Mouse (Mus musculus) limb, embryonic 14.5 days (tissue): ENCODE results near the gene Per3. TPM values are rescaled to one million over a fixed set of nuclear protein-coding genes. Genes with fewer than 3 reads are reported as not detected.

Source experiments
- ATAC-seq: fragments of 200-750 bp; cut with Nextera tagmentation; 2 replicates; pipeline ENCODE4 v1.8.0; 2017; ENCODE audit warnings: low read depth, moderate number of reproducible peaks, moderate TSS enrichment; ENCODE audit not compliant: low FRiP score
- DNase-seq: peaks from one replicate; pipeline ENCODE4 v3.0.0-alpha.2; 2015; ENCODE audit warnings: low spot score
- H3K27ac ChIP-seq: fragments of 300-500 bp; sonication (generic); replicated peaks from 2 replicates; pipeline ENCODE4 v1.5.1; 2014; ENCODE audit warnings: low read depth, mild to moderate bottlenecking, low read length, moderate library complexity, mixed read lengths
- H3K27me3 ChIP-seq: fragments of 300-500 bp; sonication (generic); 2 replicates; pipeline ENCODE4 v1.6.1; 2014; ENCODE audit warnings: low read length, mixed read lengths; ENCODE audit not compliant: control insufficient read depth, insufficient read depth
- H3K36me3 ChIP-seq: fragments of 300-500 bp; sonication (generic); 2 replicates; pipeline ENCODE4 v1.6.1; 2014; ENCODE audit warnings: mild to moderate bottlenecking, low read length, moderate library complexity, mixed read lengths; ENCODE audit not compliant: control insufficient read depth, insufficient read depth
- H3K4me1 ChIP-seq: fragments of 300-500 bp; sonication (generic); 2 replicates; pipeline ENCODE4 v1.6.1; 2014; ENCODE audit warnings: antibody characterized with exemption, low read length, mixed read lengths; ENCODE audit not compliant: control insufficient read depth, insufficient read depth
- H3K4me2 ChIP-seq: fragments of 300-500 bp; sonication (generic); replicated peaks from 2 replicates; pipeline ENCODE4 v1.6.1; 2014; ENCODE audit warnings: low read depth, mild to moderate bottlenecking, low read length, moderate library complexity; ENCODE audit not compliant: severe bottlenecking
- H3K4me3 ChIP-seq: fragments of 300-500 bp; sonication (generic); replicated peaks from 2 replicates; pipeline ENCODE4 v1.5.1; 2014; ENCODE audit warnings: low read length
- H3K9ac ChIP-seq: fragments of 300-500 bp; sonication (generic); 2 replicates; pipeline ENCODE4 v1.6.1; 2014; ENCODE audit warnings: mild to moderate bottlenecking, low read depth, low read length, moderate library complexity; ENCODE audit not compliant: severe bottlenecking
- H3K9me3 ChIP-seq: fragments of 300-500 bp; sonication (generic); 2 replicates; pipeline ENCODE4 v1.6.1; 2016; ENCODE audit warnings: low read length; ENCODE audit not compliant: control insufficient read depth
- POLR2A ChIP-seq: fragments of 200-500 bp; IDR thresholded peaks from 2 replicates; pipeline ENCODE4 v1.8.0; 2012; ENCODE audit warnings: inconsistent platforms, mild to moderate bottlenecking, moderate library complexity, borderline replicate concordance; ENCODE audit not compliant: insufficient read depth, insufficient read length; ENCODE audit errors: extremely low read depth
- WGBS: fragments of 180-500 bp; shearing (Covaris S2); extraction: QIAGEN DNeasy Blood & Tissue Kit; methylation state at CpG from one replicate; pipeline ENCODE4 v1.1.7; 2014; 5-methylcytosine and 5-hydroxymethylcytosine counted together
- polyA plus RNA-seq, 2 experiments: library from polyadenylated mRNA; depleted of rRNA in 1 of 2; stranded (reverse) in 1 of 2; unstranded in 1 of 2; fragments of >200 nt; fragmentation: Nextera tagmentation in 1 of 2; extraction: Ambion mirVana in 1 of 2; gene quantifications; 2 replicates each; pipeline versions ENCODE4 v1.2.1 to v1.2.3; 2012 to 2014

The Per3 gene
- polyA plus RNA-seq, 2 experiments: 6.1 to 7.8 TPM

- DNase-seq: no peak
- H3K36me3 ChIP-seq: peaks cover 18% of the 10 kb centered on the region
- WGBS: 94% methylated on average over 13 of the region's 13 CpGs
- no peak overlapping the region for H3K4me3 ChIP-seq
- TF ChIP-seq POLR2A: no peak
- no peak overlapping the region for H3K9ac ChIP-seq
- ATAC-seq: no peak
- no peak overlapping the region for H3K4me2 ChIP-seq
- H3K4me1 ChIP-seq: no peaks in the 10 kb centered on the region
- H3K27me3 ChIP-seq: no peaks in the 10 kb centered on the region
- H3K9me3 ChIP-seq: no peaks in the 10 kb centered on the region
- no peak overlapping the region for H3K27ac ChIP-seq
These were observed 37.5 kb upstream of the Per3 start for GRCm38 (mm10) chr4:151081977-151082376.

- no peak for DNase-seq
- Histone ChIP-seq H3K27ac (no peak overlapping the region), H3K9ac (no peak overlapping the region), H3K27me3 (no peaks in the 10 kb centered on the region), H3K4me3 (no peak overlapping the region), H3K4me2 (no peak overlapping the region), H3K9me3 (no peaks in the 10 kb centered on the region), H3K4me1 (no peaks in the 10 kb centered on the region), H3K36me3 (peaks cover 21% of the 10 kb centered on the region)
- no peak for ATAC-seq
- TF ChIP-seq POLR2A: no peak
- 58% methylated on average over 2 of the region's 2 CpGs for WGBS
These were observed 36.9 kb upstream of the Per3 start for GRCm38 (mm10) chr4:151081355-151081754.

GRCm38 (mm10) chr4:151074817-151075216 lies 30.4 kb upstream of the Per3 start:
- WGBS: 95% methylated on average over 15 of the region's 15 CpGs
- no peak for TF ChIP-seq POLR2A

DNA sequence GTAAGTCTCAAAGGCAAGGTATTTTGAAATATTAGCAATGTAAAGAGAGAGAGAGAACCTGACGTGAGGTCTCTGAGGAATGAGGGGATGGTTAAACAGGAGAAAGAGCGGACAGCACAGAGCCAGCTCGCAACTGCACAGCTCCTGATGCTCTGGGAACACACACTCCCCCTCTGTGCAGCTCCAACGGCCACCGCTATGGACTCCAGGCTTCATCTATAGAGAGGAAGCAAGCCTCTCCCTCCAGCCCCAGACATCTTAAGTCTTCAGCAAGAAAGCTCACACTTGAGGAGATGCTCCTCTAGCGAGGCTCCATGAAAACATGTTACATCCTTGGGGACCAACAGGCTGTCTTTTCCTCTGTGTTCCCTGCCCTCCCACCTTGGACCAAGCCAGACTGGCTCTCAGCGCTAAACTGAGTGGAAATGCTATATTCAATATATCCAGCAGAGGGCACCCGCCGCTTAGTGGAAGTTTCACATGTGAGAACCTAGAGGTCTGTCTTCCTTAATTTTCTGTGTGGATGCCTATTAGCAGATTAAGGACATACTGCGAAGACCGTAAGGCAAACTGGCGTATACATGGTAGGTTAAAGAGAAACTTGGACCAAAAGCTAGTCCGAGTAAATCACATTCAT lies 28.8 kb upstream of the Per3 start:
- H3K27me3 ChIP-seq: no peaks in the 10 kb centered on the region
- DNase-seq (peak; percentile 87), ATAC-seq (peak; percentile 81)
- TF ChIP-seq POLR2A: no peak
- no peak overlapping the region for H3K4me3 ChIP-seq
- H3K4me1 ChIP-seq: no peaks in the 10 kb centered on the region
- no peak overlapping the region for H3K9ac ChIP-seq
- peaks cover 23% of the 10 kb centered on the region for H3K36me3 ChIP-seq
- 59% methylated on average over 13 of the region's 13 CpGs for WGBS
- H3K4me2 ChIP-seq: no peak overlapping the region
- H3K9me3 ChIP-seq: no peaks in the 10 kb centered on the region
- H3K27ac ChIP-seq: no peak overlapping the region

More at GRCm38 (mm10) chr4:151074817-151075216, 30.4 kb upstream of the Per3 start:
- Histone ChIP-seq H3K27me3 (no peaks in the 10 kb centered on the region), H3K27ac (no peak overlapping the region), H3K9me3 (no peaks in the 10 kb centered on the region), H3K9ac (no peak overlapping the region), H3K4me1 (no peaks in the 10 kb centered on the region), H3K4me2 (no peak overlapping the region), H3K4me3 (no peak overlapping the region), H3K36me3 (peaks cover 23% of the 10 kb centered on the region)
- no peak for ATAC-seq
- DNase-seq: no peak

DNA sequence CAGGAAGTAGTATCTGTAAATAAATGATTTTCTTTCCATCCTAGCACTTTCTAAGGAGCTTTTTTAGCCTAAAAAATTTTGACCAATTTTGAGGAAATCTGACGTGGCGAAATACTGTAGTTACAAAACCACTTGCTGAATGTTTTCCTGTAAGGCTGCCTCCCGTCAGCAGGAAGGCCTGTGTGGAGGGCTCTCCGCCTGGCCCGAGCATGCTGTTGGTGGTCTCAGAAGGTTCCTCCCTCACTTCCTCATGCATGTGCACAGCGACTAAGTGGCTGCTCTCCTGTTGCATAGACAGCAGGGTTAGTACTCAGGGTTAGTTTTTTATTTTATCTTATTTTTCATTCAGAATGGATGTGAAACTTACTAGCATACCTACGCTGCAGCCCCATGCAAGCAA lies 26.5 kb upstream of the Per3 start:
- Histone ChIP-seq H3K27ac (no peak overlapping the region), H3K27me3 (no peaks in the 10 kb centered on the region), H3K9ac (no peak overlapping the region), H3K36me3 (0 out of 2 replicates have a peak, but pooled peaks cover 7% of the 10 kb centered on the region), H3K4me1 (no peaks in the 10 kb centered on the region), H3K4me2 (no peak overlapping the region), H3K4me3 (no peak overlapping the region), H3K9me3 (no peaks in the 10 kb centered on the region)
- ATAC-seq (no peak), DNase-seq (no peak)
- TF ChIP-seq POLR2A: no peak
- WGBS: 89% methylated on average over 7 of the region's 7 CpGs

- no peak overlapping the region for H3K27ac ChIP-seq
- WGBS: 77% methylated on average over 4 of the region's 4 CpGs
These were observed 24.3 kb upstream of the Per3 start for GRCm38 (mm10) chr4:151068751-151069150.

More at GRCm38 (mm10) chr4:151068751-151069150, 24.3 kb upstream of the Per3 start:
- ATAC-seq (no peak), DNase-seq (no peak)
- Histone ChIP-seq H3K4me1 (no peaks in the 10 kb centered on the region), H3K9me3 (no peaks in the 10 kb centered on the region), H3K36me3 (no peaks in the 10 kb centered on the region), H3K4me2 (no peak overlapping the region), H3K27me3 (no peaks in the 10 kb centered on the region), H3K9ac (no peak overlapping the region), H3K4me3 (no peak overlapping the region)
- TF ChIP-seq POLR2A: no peak
